Mouse (Mus musculus) CH12.LX (cell line): ENCODE results near the gene Phyh.

Experiments used
- CHD2 ChIP-seq: IDR thresholded peaks from 2 replicates; pipeline ENCODE4 v1.6.1; 2011; ENCODE audit warnings: low read length, improper control_type of control experiment
- CTCF ChIP-seq, 2 experiments: IDR thresholded peaks in 1 of 2; conservative IDR thresholded peaks in 1 of 2; 2 replicates each; pipeline ENCODE4 v1.5.1; 2011 to 2012; ENCODE audit warnings: low read depth in 2 of 2, low read length in 2 of 2, improper control_type of control experiment in 1 of 2, inconsistent platforms in 1 of 2, mild to moderate bottlenecking in 1 of 2, moderate library complexity in 1 of 2
- ELF1 ChIP-seq: IDR thresholded peaks from 2 replicates; pipeline ENCODE4 v1.6.1; 2014; ENCODE audit warnings: low read depth, mild to moderate bottlenecking, inconsistent platforms, low read length, improper control_type of control experiment
- EP300 ChIP-seq: IDR thresholded peaks from 2 replicates; pipeline ENCODE4 v1.6.1; 2011; ENCODE audit warnings: low read length, improper control_type of control experiment
- ETS1 ChIP-seq: conservative IDR thresholded peaks from 2 replicates; pipeline ENCODE4 v1.6.1; 2012; ENCODE audit warnings: low read depth, mild to moderate bottlenecking, inconsistent platforms, low read length, improper control_type of control experiment, moderate library complexity
- HCFC1 ChIP-seq: IDR thresholded peaks from 2 replicates; pipeline ENCODE4 v1.6.1; 2012; ENCODE audit warnings: low read depth, mild to moderate bottlenecking, inconsistent platforms, low read length, improper control_type of control experiment
- JUND ChIP-seq: conservative IDR thresholded peaks from 2 replicates; pipeline ENCODE4 v1.6.1; 2011; ENCODE audit warnings: low read depth, low read length, improper control_type of control experiment
- MYC ChIP-seq: IDR thresholded peaks from 2 replicates; pipeline ENCODE4 v1.6.1; 2011; ENCODE audit warnings: low read depth, mild to moderate bottlenecking, improper control_type of control experiment, low read length
- POLR2A ChIP-seq: IDR thresholded peaks from 2 replicates; pipeline ENCODE4 v1.6.1; 2011; ENCODE audit warnings: low read depth, mild to moderate bottlenecking, improper control_type of control experiment, low read length
- RCOR1 ChIP-seq: conservative IDR thresholded peaks from 2 replicates; pipeline ENCODE4 v1.6.1; 2012; ENCODE audit warnings: low read depth, mild to moderate bottlenecking, inconsistent platforms, low read length, improper control_type of control experiment

- TF ChIP-seq HCFC1 (no peak), CTCF (conservative IDR thresholded peaks at IDR 0.05 in 1 of 2, IDR thresholded peaks at IDR 0.05 in 1 of 2; ENCODE audit: low read depth in 2 of 2, low read length in 2 of 2) (no peak), ELF1 (no peak), ETS1 (no peak), MYC (no peak), POLR2A (no peak), JUND (no peak), CHD2 (no peak), RCOR1 (no peak), EP300 (no peak)
Measured at GRCm38 (mm10) chr2:4907120-4907519, 11.7 kb upstream of the Phyh start.
